Mouse (Mus musculus): ENCODE measurements around the gene Adam10. TPM values are rescaled to one million over a fixed set of nuclear protein-coding genes. Genes with fewer than 3 reads are reported as not detected.
A peak's percentile ranks its signal among the peaks of the same experiment; 100 is the strongest.

The Adam10 gene
- 56.5 and 61.4 TPM in 2 replicates for polyA plus RNA-seq (2014; fragmentation: Nextera tagmentation; extraction: Ambion mirVana)

- WGBS, result under 1% methylated on average over 44 of the region's 48 CpGs
- Histone ChIP-seq H3K9ac (ENCODE audit: low read length) (peak within 1 kb of the TSS; percentile 92), H3K4me1 (replicated peaks; ENCODE audit: control insufficient read depth, insufficient read depth, low read length) (no peaks in the 10 kb centered on the region; the same call in 1 of the 2 replicates), H3K4me2 (ENCODE audit: low read depth, low read length, severe bottlenecking) (peak within 1 kb of the TSS; percentile 56), H3K27ac (ENCODE audit: low read depth, low read length) (peak within 1 kb of the TSS; percentile 95), H3K27me3 (ENCODE audit: control insufficient read depth, insufficient read depth, low read length) (no peaks in the 10 kb centered on the region), H3K4me3 (ENCODE audit: low read depth, low read length) (peak within 1 kb of the TSS; percentile 96), H3K9me3 (ENCODE audit: control insufficient read depth, low read length) (no peaks in the 10 kb centered on the region), H3K36me3 (ENCODE audit: control insufficient read depth, insufficient read depth, low read length) (no peaks in the 10 kb centered on the region)
- ATAC-seq (replicated peaks; ENCODE audit: low FRiP score), result peak; percentile 99
- peak; percentile 100 for DNase-seq (ENCODE audit: low spot score)
These were observed at the start of gene Adam10 for GRCm38 (mm10) chr9:70678682-70679131. Gene Adam10 (plus strand): TSS chr9:70678997.

DNA sequence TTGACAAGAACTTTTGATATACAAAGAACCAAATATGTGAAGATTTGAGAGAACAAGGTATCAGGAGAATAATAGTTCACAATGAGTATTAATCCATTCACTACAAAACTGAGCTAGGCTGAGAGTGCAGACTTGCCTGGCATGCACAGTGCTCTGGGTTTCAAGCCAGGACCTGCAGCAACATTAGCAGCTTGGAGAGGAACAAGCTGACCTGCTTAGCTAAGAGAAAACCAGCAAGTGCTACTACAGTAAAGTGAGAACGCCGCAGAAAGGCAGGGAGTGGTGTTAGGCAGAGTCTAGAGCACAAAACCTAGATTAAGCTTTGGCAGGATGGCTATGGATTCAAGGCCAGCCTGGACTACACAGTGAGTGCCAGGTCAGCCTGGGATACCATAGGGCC lies 49.1 kb upstream of the Adam10 start:
- ATAC-seq (replicated peaks; ENCODE audit: low FRiP score) (no peak), DNase-seq (ENCODE audit: low spot score) (no peak)
- Histone ChIP-seq H3K27me3 (ENCODE audit: control insufficient read depth, insufficient read depth, low read length) (no peaks in the 10 kb centered on the region), H3K4me1 (replicated peaks; ENCODE audit: control insufficient read depth, insufficient read depth, low read length) (no peaks in the 10 kb centered on the region), H3K4me2 (ENCODE audit: low read depth, low read length, severe bottlenecking) (no peak overlapping the region), H3K36me3 (ENCODE audit: control insufficient read depth, insufficient read depth, low read length) (no peaks in the 10 kb centered on the region), H3K4me3 (ENCODE audit: low read depth, low read length) (no peak overlapping the region), H3K9me3 (ENCODE audit: control insufficient read depth, low read length) (no peaks in the 10 kb centered on the region), H3K9ac (ENCODE audit: low read length) (no peak overlapping the region), H3K27ac (ENCODE audit: low read depth, low read length) (no peak overlapping the region)
- 92% methylated on average over 2 of the region's 2 CpGs for WGBS

- ATAC-seq (replicated peaks; ENCODE audit: low FRiP score) (no peak), DNase-seq (ENCODE audit: low spot score) (no peak)
These were observed 47.1 kb upstream of the Adam10 start for GRCm38 (mm10) chr9:70631665-70632064.

DNA sequence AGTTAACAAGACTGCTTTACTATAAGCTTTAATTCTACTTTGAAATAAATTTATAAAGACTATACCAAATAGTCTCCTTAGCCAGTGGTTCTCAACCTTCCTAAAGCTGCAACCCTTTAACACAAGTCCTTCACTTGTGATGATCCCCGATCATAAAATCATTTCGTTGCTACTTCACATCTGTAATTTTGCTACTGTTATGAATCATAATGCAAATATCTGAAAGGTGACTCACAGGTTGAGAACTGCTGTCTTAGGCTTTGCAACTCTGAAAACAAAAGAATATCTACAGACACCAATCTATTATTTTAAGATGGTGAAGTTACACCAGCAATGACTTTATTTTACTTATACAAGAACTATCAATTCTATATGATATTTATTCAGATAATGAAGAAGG lies 42.0 kb upstream of the Adam10 start:
- no peak for ATAC-seq (replicated peaks; ENCODE audit: low FRiP score)
- no peak overlapping the region for H3K27ac ChIP-seq (ENCODE audit: low read depth, low read length)
- no peaks in the 10 kb centered on the region for H3K9me3 ChIP-seq (ENCODE audit: control insufficient read depth, low read length)
- no peaks in the 10 kb centered on the region for H3K4me1 ChIP-seq (replicated peaks; ENCODE audit: control insufficient read depth, insufficient read depth, low read length)
- no peak overlapping the region for H3K4me2 ChIP-seq (ENCODE audit: low read depth, low read length, severe bottlenecking)
- no peak overlapping the region for H3K9ac ChIP-seq (ENCODE audit: low read length)
- no peak overlapping the region for H3K4me3 ChIP-seq (ENCODE audit: low read depth, low read length)
- no peaks in the 10 kb centered on the region for H3K27me3 ChIP-seq (ENCODE audit: control insufficient read depth, insufficient read depth, low read length)
- no peak for DNase-seq (ENCODE audit: low spot score)
- WGBS, result 89% methylated on average over 2 of the region's 2 CpGs
- H3K36me3 ChIP-seq (ENCODE audit: control insufficient read depth, insufficient read depth, low read length), result no peaks in the 10 kb centered on the region

More at GRCm38 (mm10) chr9:70631665-70632064, 47.1 kb upstream of the Adam10 start:
- no peak overlapping the region for H3K4me3 ChIP-seq (ENCODE audit: low read depth, low read length)
- no peak overlapping the region for H3K27ac ChIP-seq (ENCODE audit: low read depth, low read length)
- no peaks in the 10 kb centered on the region for H3K4me1 ChIP-seq (replicated peaks; ENCODE audit: control insufficient read depth, insufficient read depth, low read length)
- no peaks in the 10 kb centered on the region for H3K27me3 ChIP-seq (ENCODE audit: control insufficient read depth, insufficient read depth, low read length)
- H3K9ac ChIP-seq (ENCODE audit: low read length), result no peak overlapping the region
- WGBS, result 40% methylated on average over 5 of the region's 5 CpGs
- H3K4me2 ChIP-seq (ENCODE audit: low read depth, low read length, severe bottlenecking), result no peak overlapping the region
- no peaks in the 10 kb centered on the region for H3K36me3 ChIP-seq (ENCODE audit: control insufficient read depth, insufficient read depth, low read length)
- no peaks in the 10 kb centered on the region for H3K9me3 ChIP-seq (ENCODE audit: control insufficient read depth, low read length)

- Histone ChIP-seq H3K9me3 (ENCODE audit: control insufficient read depth, low read length) (no peaks in the 10 kb centered on the region), H3K27ac (ENCODE audit: low read depth, low read length) (no peak overlapping the region), H3K36me3 (ENCODE audit: control insufficient read depth, insufficient read depth, low read length) (no peaks in the 10 kb centered on the region), H3K4me2 (ENCODE audit: low read depth, low read length, severe bottlenecking) (no peak overlapping the region), H3K9ac (ENCODE audit: low read length) (no peak overlapping the region), H3K4me3 (ENCODE audit: low read depth, low read length) (no peak overlapping the region), H3K27me3 (ENCODE audit: control insufficient read depth, insufficient read depth, low read length) (no peaks in the 10 kb centered on the region), H3K4me1 (replicated peaks; ENCODE audit: control insufficient read depth, insufficient read depth, low read length) (0 out of 2 replicates have a peak, but pooled peaks cover 7% of the 10 kb centered on the region)
- DNase-seq (ENCODE audit: low spot score) (no peak), ATAC-seq (replicated peaks; ENCODE audit: low FRiP score) (no peak)
- WGBS, result 90% methylated on average over 2 of the region's 2 CpGs
These were observed 28.5 kb upstream of the Adam10 start for GRCm38 (mm10) chr9:70650260-70650659.

DNA sequence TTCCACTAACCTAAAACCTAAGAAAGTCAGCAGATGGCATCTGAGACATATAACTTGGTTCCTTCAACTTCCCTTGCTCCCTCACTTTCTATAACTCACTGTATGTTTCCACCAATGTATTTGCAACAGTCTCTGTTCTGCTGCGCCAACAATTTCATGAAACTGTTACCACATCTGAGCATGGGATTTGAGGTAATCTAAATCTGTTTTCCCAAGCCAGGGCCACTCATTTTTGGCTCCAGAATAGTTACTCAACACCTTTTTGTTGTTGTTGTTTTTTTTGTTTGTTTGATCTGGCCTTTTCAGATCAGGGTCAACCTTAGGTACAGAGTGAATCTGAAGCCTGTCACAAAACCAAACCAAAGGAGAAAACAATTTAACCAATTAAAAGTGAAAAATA lies 27.8 kb upstream of the Adam10 start:
- no peak overlapping the region for H3K4me2 ChIP-seq (ENCODE audit: low read depth, low read length, severe bottlenecking)
- H3K9ac ChIP-seq (ENCODE audit: low read length), result no peak overlapping the region
- no peaks in the 10 kb centered on the region for H3K9me3 ChIP-seq (ENCODE audit: control insufficient read depth, low read length)
- no peak overlapping the region for H3K4me3 ChIP-seq (ENCODE audit: low read depth, low read length)
- no peaks in the 10 kb centered on the region for H3K27me3 ChIP-seq (ENCODE audit: control insufficient read depth, insufficient read depth, low read length)
- no peak overlapping the region for H3K27ac ChIP-seq (ENCODE audit: low read depth, low read length)
- DNase-seq (ENCODE audit: low spot score) (no peak), ATAC-seq (replicated peaks; ENCODE audit: low FRiP score) (no peak)
- no peaks in the 10 kb centered on the region for H3K36me3 ChIP-seq (ENCODE audit: control insufficient read depth, insufficient read depth, low read length)
- WGBS, result 91% methylated on average over 1 of the region's 1 CpGs
- H3K4me1 ChIP-seq (replicated peaks; ENCODE audit: control insufficient read depth, insufficient read depth, low read length), result 0 out of 2 replicates have a peak, but pooled peaks cover 7% of the 10 kb centered on the region

DNA sequence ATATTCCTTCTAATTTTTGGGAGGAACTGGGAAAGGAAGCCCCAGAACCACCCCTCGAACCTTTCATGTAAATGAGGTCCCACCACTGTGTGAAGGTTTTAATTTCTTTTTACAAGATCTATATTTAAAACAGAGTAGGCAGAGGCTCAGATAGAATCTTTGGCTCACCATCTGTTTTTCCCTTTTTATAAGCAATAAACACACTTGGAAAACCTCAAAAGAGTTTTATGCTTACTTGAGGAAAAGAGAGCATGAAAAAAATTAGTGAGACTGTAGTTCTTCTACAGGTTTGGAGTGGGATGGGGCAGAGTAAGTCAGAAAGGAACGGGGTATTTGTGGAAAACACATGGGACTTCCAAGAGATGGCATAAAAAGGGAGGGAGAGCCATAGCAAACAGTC lies 26.6 kb upstream of the Adam10 start:
- WGBS, result 69% methylated on average over 2 of the region's 2 CpGs
- H3K27ac ChIP-seq (ENCODE audit: low read depth, low read length), result no peak overlapping the region
- ATAC-seq (replicated peaks; ENCODE audit: low FRiP score) (no peak), DNase-seq (ENCODE audit: low spot score) (no peak)
- no peak overlapping the region for H3K4me2 ChIP-seq (ENCODE audit: low read depth, low read length, severe bottlenecking)
- no peaks in the 10 kb centered on the region for H3K36me3 ChIP-seq (ENCODE audit: control insufficient read depth, insufficient read depth, low read length)
- H3K27me3 ChIP-seq (ENCODE audit: control insufficient read depth, insufficient read depth, low read length), result no peaks in the 10 kb centered on the region
- H3K9ac ChIP-seq (ENCODE audit: low read length), result no peak overlapping the region
- H3K4me1 ChIP-seq (replicated peaks; ENCODE audit: control insufficient read depth, insufficient read depth, low read length), result 0 out of 2 replicates have a peak, but pooled peaks cover 9% of the 10 kb centered on the region
- H3K4me3 ChIP-seq (ENCODE audit: low read depth, low read length), result no peak overlapping the region
- no peaks in the 10 kb centered on the region for H3K9me3 ChIP-seq (ENCODE audit: control insufficient read depth, low read length)

- Histone ChIP-seq H3K36me3 (ENCODE audit: control insufficient read depth, insufficient read depth, low read length) (no peaks in the 10 kb centered on the region), H3K4me2 (ENCODE audit: low read depth, low read length, severe bottlenecking) (no peak overlapping the region), H3K27me3 (ENCODE audit: control insufficient read depth, insufficient read depth, low read length) (no peaks in the 10 kb centered on the region), H3K9ac (ENCODE audit: low read length) (no peak overlapping the region), H3K9me3 (ENCODE audit: control insufficient read depth, low read length) (no peaks in the 10 kb centered on the region), H3K4me1 (replicated peaks; ENCODE audit: control insufficient read depth, insufficient read depth, low read length) (0 out of 2 replicates have a peak, but pooled peaks cover 9% of the 10 kb centered on the region), H3K27ac (ENCODE audit: low read depth, low read length) (no peak overlapping the region), H3K4me3 (ENCODE audit: low read depth, low read length) (no peak overlapping the region)
- no peak for ATAC-seq (replicated peaks; ENCODE audit: low FRiP score)
- 87% methylated on average over 2 of the region's 2 CpGs for whole genome bisulfite sequencing
- DNase-seq (ENCODE audit: low spot score), result no peak
These were observed 24.9 kb upstream of the Adam10 start for GRCm38 (mm10) chr9:70653875-70654274.

DNA sequence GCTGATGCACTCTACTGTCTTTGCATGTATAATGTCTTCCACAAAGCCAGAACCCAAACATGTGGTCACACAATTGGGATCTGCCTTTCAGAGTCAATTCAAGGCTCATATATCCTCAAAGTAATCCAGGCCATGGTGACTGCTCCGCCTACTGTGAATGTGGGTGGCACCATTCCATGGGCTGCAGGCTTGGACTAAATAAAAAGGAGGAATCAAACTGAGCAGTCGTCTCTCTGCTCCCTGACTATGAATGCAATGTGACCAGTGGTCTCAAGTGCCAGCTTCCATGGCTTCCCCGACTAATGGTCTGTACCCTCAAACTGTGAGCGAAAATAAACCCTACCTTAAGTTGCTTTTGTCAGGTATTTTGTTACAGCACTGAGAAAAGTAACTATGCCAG lies 24.3 kb upstream of the Adam10 start:
- no peak for ATAC-seq (replicated peaks; ENCODE audit: low FRiP score)
- no peak for DNase-seq (ENCODE audit: low spot score)
- H3K9ac ChIP-seq (ENCODE audit: low read length), result no peak overlapping the region
- 0 out of 2 replicates have a peak, but pooled peaks cover 9% of the 10 kb centered on the region for H3K4me1 ChIP-seq (replicated peaks; ENCODE audit: control insufficient read depth, insufficient read depth, low read length)
- H3K36me3 ChIP-seq (ENCODE audit: control insufficient read depth, insufficient read depth, low read length), result no peaks in the 10 kb centered on the region
- H3K9me3 ChIP-seq (ENCODE audit: control insufficient read depth, low read length), result no peaks in the 10 kb centered on the region
- 69% methylated on average over 4 of the region's 4 CpGs for WGBS
- H3K4me3 ChIP-seq (ENCODE audit: low read depth, low read length), result no peak overlapping the region
- no peak overlapping the region for H3K27ac ChIP-seq (ENCODE audit: low read depth, low read length)
- H3K27me3 ChIP-seq (ENCODE audit: control insufficient read depth, insufficient read depth, low read length), result no peaks in the 10 kb centered on the region
- no peak overlapping the region for H3K4me2 ChIP-seq (ENCODE audit: low read depth, low read length, severe bottlenecking)

Measured in forebrain, embryonic 11.5 days (tissue).